Mouse (Mus musculus) T-helper 1 cell (primary cell): ENCODE measurements around the gene Hbq1a.
"Not testable (repeated sequence)": the region's sequence is repeated elsewhere in the genome, so short reads cannot be mapped to it uniquely, and the experiment has no call there.

Experiments
- in situ Hi-C: fragments of 300-600 bp; cut with MboI, MseI; formaldehyde crosslinking; loops from one replicate; pipeline ENCODE4 v1.15.1; 2025; ENCODE audit warnings: high pct_unique_total_duplicates

Gene Hbq1a

GRCm38 (mm10) chr11:32284582-32284981 lies 15.3 kb upstream of the Hbq1a start:
- in situ Hi-C loops: not testable (repeated sequence)

GRCm38 (mm10) chr11:32285031-32285775 lies 14.7 kb upstream of the Hbq1a start:
- in situ Hi-C loops: no loop called here

- in situ Hi-C loops: not testable (repeated sequence)
Observed at GRCm38 (mm10) chr11:32285887-32286286, 14.0 kb upstream of the Hbq1a start.

GRCm38 (mm10) chr11:32286695-32287492 lies 13.0 kb upstream of the Hbq1a start, which contains the start of gene Hbq1b:
TSS of gene Hbq1b (plus strand) at chr11:32286965.
- in situ Hi-C loops: not testable (repeated sequence)

- in situ Hi-C loops: no loop called here
Observed at GRCm38 (mm10) chr11:32287493-32287825, 12.4 kb upstream of the Hbq1a start.

GRCm38 (mm10) chr11:32292819-32293218 lies 7.0 kb upstream of the Hbq1a start:
- in situ Hi-C loops: not testable (repeated sequence)

- in situ Hi-C loops: not testable (repeated sequence)
Observed at GRCm38 (mm10) chr11:32293479-32293878, 6.4 kb upstream of the Hbq1a start.

GRCm38 (mm10) chr11:32296203-32296602 lies 3.7 kb upstream of the Hbq1a start, which contains the start of gene Hba-a2:
TSS of gene Hba-a2 (plus strand) at chr11:32296489.
- in situ Hi-C loops: not testable (repeated sequence)

- in situ Hi-C loops: not testable (repeated sequence)
Observed at GRCm38 (mm10) chr11:32297417-32297816, 2.5 kb upstream of the Hbq1a start.

GRCm38 (mm10) chr11:32297866-32298531 lies 1.9 kb upstream of the Hbq1a start:
- in situ Hi-C loops: no loop called here

- in situ Hi-C loops: no loop called here
Observed at GRCm38 (mm10) chr11:32298532-32298918, 1.3 kb upstream of the Hbq1a start.

- in situ Hi-C loops: no loop called here
Observed at GRCm38 (mm10) chr11:32300279-32301267, 704 bp downstream of the Hbq1a start.

GRCm38 (mm10) chr11:32301506-32301905 lies 1.6 kb downstream of the Hbq1a start:
- in situ Hi-C loops: no loop called here

- in situ Hi-C loops: no loop called here
Observed at GRCm38 (mm10) chr11:32302824-32303419, 3.1 kb downstream of the Hbq1a start.

GRCm38 (mm10) chr11:32303455-32303854 lies 3.6 kb downstream of the Hbq1a start:
- in situ Hi-C loops: no loop called here

GRCm38 (mm10) chr11:32307006-32307405 lies 7.1 kb downstream of the Hbq1a start:
- in situ Hi-C loops: no loop called here

- in situ Hi-C loops: no loop called here
Observed at GRCm38 (mm10) chr11:32309446-32309845, 9.6 kb downstream of the Hbq1a start.

GRCm38 (mm10) chr11:32309928-32310327 lies 10.1 kb downstream of the Hbq1a start:
- in situ Hi-C loops: no loop called here

GRCm38 (mm10) chr11:32316009-32316408 lies 16.1 kb downstream of the Hbq1a start:
- in situ Hi-C loops: loop anchor here (5.0 kb wide), 1 partner anchor 464 kb away; no protein-coding TSS in a partner anchor

GRCm38 (mm10) chr11:32320507-32321195 lies 20.8 kb downstream of the Hbq1a start:
- in situ Hi-C loops: no loop called here
